Mouse (Mus musculus): ENCODE measurements at regions not wholly inside any gene's neighbourhood (a gene's known extent, or its start where the extent isn't known, plus 50 kb on each side); places are given as distances from the start of the nearest gene placed in this dataset.

DNA sequence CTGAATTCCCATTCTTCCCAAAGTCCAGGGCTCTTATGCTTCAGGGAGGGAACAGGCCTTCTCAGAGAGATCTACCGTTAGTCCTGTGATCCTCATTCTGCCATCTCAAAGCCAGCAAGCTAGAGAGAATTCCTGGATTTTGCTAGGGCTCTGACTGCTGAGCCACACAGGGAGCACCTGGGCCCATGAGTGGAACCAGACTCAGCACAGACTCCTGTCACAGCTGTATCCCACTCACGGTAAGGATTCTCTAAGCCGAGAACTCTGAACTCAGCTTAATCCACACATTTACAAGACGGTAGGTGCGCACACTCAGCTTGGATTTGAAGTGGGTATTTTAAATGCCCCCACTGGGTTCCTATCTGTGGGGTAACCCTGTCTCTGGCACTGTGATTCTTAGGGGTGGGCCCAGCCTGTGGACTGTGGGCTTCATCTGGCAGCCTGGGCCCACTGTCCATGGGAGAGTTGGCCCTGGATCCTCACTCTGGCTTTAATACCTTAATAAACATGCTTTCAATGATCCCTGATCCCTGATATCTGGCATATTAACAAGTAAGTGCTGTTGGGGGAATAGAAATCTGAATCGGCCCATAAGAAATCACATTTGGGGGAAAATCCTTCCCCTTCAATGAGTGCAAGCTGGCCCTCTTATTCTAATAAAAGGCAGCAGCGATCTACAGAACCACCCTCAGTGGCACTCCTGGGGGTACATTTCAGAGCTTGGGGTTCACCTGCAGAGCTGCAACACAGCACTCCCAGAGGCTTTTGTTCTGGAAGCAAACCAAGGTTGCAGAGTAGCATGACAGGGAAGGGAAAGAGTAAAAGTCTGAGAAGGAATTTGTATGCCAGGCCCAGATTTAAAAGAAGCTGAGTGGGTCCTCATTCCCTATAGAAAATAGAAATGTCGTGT lies 491.5 kb upstream of the Mgmt start:
- no peak; the same call in 1 of the 2 replicates for ATAC-seq (ENCODE audit: insufficient number of reproducible peaks, insufficient read depth, low FRiP score, low TSS enrichment)
- no peak overlapping the region for H3K27ac ChIP-seq
- H3K4me1 ChIP-seq = peaks cover 18% of the 10 kb centered on the region
- no peaks in the 10 kb centered on the region for H3K9me3 ChIP-seq
- no peaks in the 10 kb centered on the region for H3K27me3 ChIP-seq
- H3K9ac ChIP-seq = no peak overlapping the region
- no peak overlapping the region for H3K4me2 ChIP-seq (replicated peaks)
- 71% methylated on average over 8 of the region's 8 CpGs for WGBS
- no peak overlapping the region for H3K4me3 ChIP-seq
- H3K36me3 ChIP-seq = no peaks in the 10 kb centered on the region

DNA sequence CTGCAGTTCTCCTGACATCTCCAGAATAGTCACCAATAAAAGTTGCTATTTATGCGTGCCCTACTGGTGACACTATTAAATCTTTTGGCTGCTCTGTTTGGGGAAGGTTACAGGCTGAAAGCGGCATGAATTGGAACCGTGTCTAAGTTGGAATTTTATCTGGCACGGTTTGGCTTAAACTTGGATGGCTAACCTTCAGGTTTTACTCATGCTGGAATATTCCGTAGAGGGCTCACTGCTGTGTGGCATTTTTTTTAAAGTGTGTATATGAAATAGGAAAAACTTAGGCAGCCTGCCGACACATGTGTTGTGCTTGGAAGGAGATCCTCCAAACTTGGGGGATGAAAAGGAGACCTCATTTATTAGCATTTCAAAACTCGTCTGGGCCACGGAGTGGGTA lies 489.0 kb upstream of the Mgmt start:
- peaks cover 18% of the 10 kb centered on the region for H3K4me1 ChIP-seq
- H3K4me2 ChIP-seq (replicated peaks) = no peak overlapping the region
- H3K36me3 ChIP-seq = no peaks in the 10 kb centered on the region
- no peak for ATAC-seq (ENCODE audit: insufficient number of reproducible peaks, insufficient read depth, low FRiP score, low TSS enrichment)
- no peak overlapping the region for H3K4me3 ChIP-seq
- H3K9me3 ChIP-seq = no peaks in the 10 kb centered on the region
- no peaks in the 10 kb centered on the region for H3K27me3 ChIP-seq
- no peak overlapping the region for H3K9ac ChIP-seq
- no peak overlapping the region for H3K27ac ChIP-seq
- WGBS = 60% methylated on average over 8 of the region's 8 CpGs

DNA sequence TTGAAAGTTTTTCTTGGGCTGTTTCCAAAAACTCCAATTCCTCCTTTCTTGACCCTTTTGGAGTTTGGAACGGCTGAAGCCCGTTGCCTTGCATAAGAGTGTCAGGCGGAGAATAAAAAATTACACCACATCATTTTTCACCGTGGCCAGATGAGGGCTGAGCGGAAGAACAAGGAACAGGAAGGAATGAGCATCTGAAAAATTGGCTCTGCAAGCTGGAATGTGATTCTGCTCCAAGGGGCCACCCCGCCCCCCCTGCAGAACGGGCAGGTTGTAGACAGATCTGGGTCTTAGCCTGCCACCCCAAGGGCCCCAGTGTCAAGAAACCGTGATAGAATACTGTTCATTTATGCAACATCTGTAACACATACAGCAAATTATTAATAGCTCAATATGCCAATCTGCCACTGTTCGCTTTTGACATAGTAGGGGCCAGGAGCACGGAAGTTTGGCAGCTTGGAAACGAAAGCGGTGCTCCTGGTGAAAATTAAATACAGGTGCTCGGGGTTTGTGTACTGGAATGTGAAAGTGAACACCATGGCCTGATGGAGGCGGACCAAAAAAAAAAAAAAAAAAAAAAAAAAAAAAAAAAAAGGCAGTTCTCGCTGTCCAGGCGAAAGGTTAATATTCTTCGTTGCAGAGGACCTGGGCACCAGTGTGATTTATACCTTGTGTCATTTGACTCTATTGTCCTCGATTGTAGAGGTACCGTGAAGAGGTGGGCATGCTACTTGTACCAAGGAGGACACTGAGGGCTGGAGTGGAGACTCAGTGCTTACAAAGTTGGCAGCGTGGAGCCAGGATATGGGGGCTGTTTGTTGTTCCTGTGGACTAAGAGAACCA lies 487.9 kb upstream of the Mgmt start:
- ATAC-seq (ENCODE audit: insufficient number of reproducible peaks, insufficient read depth, low FRiP score, low TSS enrichment) = peak; percentile 64; the same call in 1 of the 2 replicates
- no peak overlapping the region for H3K4me3 ChIP-seq
- 19% methylated on average over 20 of the region's 20 CpGs for whole genome bisulfite sequencing

DNA sequence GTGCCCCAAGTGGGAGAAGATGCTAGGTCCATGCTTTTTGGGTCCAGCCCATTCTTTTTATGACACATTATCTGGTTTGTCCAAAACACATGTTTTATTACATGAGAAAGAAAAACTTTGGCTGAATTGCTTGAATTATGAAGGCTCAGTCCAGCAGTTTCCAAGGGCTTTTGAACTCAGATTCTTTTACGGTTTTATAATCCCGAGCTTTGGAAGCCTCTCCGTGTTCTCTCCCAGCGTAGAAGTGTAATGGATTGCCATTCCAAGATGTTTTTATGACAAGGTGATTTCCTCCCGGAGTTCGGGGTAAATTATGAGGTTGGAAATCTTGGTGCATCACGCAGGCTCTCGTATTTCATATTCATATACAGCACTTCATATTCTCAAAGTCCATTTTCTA lies 479.6 kb upstream of the Mgmt start:
- Histone ChIP-seq H3K4me1 (0 out of 2 replicates have a peak, but pooled peaks cover 9% of the 10 kb centered on the region), H3K27ac (no peak overlapping the region), H3K9me3 (no peaks in the 10 kb centered on the region), H3K27me3 (peaks cover 3% of the 10 kb centered on the region; the same call in 1 of the 2 replicates), H3K4me3 (no peak overlapping the region), H3K4me2 (replicated peaks) (no peak overlapping the region), H3K36me3 (no peaks in the 10 kb centered on the region), H3K9ac (no peak overlapping the region)
- WGBS = 84% methylated on average over 8 of the region's 8 CpGs
- no peak for ATAC-seq (ENCODE audit: insufficient number of reproducible peaks, insufficient read depth, low FRiP score, low TSS enrichment)

More for the DNA sequence above, 487.9 kb upstream of the Mgmt start:
- Histone ChIP-seq H3K9ac (no peak overlapping the region), H3K9me3 (no peaks in the 10 kb centered on the region), H3K27me3 (no peaks in the 10 kb centered on the region), H3K4me2 (replicated peaks) (peak overlapping the region; percentile 29), H3K36me3 (no peaks in the 10 kb centered on the region), H3K27ac (0 out of 2 replicates have a peak overlapping the region, but pooled peaks have one; percentile 47), H3K4me1 (peaks cover 18% of the 10 kb centered on the region)

DNA sequence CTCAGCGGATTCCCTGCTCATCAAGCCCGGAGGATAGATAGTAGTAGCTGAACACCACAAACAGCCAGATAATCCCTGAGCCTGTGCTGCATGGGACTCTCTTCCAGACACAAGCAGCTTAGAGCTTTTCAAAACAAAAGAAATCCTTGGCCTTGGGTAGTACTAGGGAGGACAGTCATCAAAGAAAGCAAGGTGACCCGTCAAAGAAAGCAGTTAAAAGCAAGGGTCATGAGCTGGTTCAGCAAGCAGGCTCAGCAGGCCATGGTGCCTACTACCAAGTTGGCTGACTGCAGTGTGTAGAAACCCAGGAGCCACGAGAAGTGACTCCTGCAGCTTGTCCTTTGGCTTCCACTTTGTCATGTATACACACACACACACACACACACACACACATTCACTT lies 477.1 kb upstream of the Mgmt start:
- H3K4me1 ChIP-seq = peaks cover 15% of the 10 kb centered on the region
- no peak overlapping the region for H3K9ac ChIP-seq
- H3K36me3 ChIP-seq = no peaks in the 10 kb centered on the region
- ATAC-seq (ENCODE audit: insufficient number of reproducible peaks, insufficient read depth, low FRiP score, low TSS enrichment) = no peak
- no peaks in the 10 kb centered on the region for H3K9me3 ChIP-seq
- H3K4me2 ChIP-seq (replicated peaks) = no peak overlapping the region
- H3K27ac ChIP-seq = no peak overlapping the region
- H3K27me3 ChIP-seq = peaks cover 3% of the 10 kb centered on the region; the same call in 1 of the 2 replicates
- no peak overlapping the region for H3K4me3 ChIP-seq
- WGBS = 53% methylated on average over 4 of the region's 4 CpGs

DNA sequence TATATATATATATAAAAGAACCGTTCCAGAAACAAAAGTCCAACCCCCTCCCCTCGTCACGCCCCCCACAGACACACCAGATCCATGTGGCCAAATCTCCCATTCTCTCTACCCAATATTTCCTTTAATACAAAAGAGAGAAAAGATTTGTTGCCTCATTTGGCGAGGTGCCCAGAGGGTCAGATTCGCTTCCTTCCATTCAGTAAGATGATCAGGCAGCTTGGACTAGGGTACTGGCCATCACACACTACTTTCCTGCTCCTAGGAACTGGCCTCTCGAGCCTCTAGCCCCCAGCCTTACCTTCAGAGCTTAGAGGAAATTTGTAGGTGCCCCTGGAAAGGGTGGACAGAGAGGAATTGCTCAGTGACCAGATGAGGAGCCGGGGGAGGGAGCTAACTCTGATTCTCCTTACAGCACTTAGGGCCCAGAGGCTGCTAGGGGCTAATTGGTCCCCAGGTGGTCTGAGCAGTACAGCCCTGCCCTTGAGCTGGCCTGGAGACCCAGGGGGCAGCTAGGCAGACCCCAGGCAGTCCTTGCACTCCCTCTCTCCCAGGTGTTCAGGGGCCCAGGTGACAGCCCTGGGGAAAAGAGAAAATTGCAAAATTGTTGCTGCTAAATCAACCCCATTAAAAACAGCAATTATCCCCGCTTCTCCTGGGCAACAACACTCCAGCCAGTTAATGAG lies 470.4 kb upstream of the Mgmt start:
- peaks cover 6% of the 10 kb centered on the region; the same call in 1 of the 2 replicates for H3K27me3 ChIP-seq
- H3K4me3 ChIP-seq = no peak overlapping the region
- ATAC-seq (ENCODE audit: insufficient number of reproducible peaks, insufficient read depth, low FRiP score, low TSS enrichment) = no peak
- no peak overlapping the region for H3K4me2 ChIP-seq (replicated peaks)
- no peaks in the 10 kb centered on the region for H3K9me3 ChIP-seq
- H3K27ac ChIP-seq = no peak overlapping the region
- H3K9ac ChIP-seq = no peak overlapping the region
- 47% methylated on average over 8 of the region's 8 CpGs for WGBS
- H3K36me3 ChIP-seq = no peaks in the 10 kb centered on the region
- peaks cover 11% of the 10 kb centered on the region for H3K4me1 ChIP-seq

DNA sequence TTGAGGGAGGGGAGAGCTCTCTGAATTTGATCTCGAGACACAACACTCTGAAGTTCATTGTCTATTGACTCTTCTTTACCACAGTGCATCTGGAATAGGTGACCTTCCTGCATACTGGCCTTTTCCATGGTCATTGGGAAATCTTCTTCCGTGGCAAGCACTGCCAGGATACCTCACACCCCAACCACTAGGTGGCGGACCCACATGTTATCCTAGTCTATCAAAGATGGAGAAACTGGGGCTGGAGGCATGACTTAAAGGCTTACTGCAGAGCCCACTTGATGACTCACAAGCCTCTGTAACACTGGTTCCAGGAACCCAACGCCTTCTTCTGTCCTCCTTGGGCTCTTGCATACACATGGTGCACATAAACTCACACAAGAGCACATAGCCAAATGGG lies 467.2 kb upstream of the Mgmt start:
- H3K36me3 ChIP-seq = no peaks in the 10 kb centered on the region
- H3K27ac ChIP-seq = no peak overlapping the region
- no peak overlapping the region for H3K4me2 ChIP-seq (replicated peaks)
- H3K27me3 ChIP-seq = peaks cover 6% of the 10 kb centered on the region; the same call in 1 of the 2 replicates
- H3K4me1 ChIP-seq = peaks cover 13% of the 10 kb centered on the region
- WGBS = 59% methylated on average over 4 of the region's 4 CpGs
- no peak for ATAC-seq (ENCODE audit: insufficient number of reproducible peaks, insufficient read depth, low FRiP score, low TSS enrichment)
- H3K9me3 ChIP-seq = no peaks in the 10 kb centered on the region
- no peak overlapping the region for H3K4me3 ChIP-seq
- H3K9ac ChIP-seq = no peak overlapping the region

DNA sequence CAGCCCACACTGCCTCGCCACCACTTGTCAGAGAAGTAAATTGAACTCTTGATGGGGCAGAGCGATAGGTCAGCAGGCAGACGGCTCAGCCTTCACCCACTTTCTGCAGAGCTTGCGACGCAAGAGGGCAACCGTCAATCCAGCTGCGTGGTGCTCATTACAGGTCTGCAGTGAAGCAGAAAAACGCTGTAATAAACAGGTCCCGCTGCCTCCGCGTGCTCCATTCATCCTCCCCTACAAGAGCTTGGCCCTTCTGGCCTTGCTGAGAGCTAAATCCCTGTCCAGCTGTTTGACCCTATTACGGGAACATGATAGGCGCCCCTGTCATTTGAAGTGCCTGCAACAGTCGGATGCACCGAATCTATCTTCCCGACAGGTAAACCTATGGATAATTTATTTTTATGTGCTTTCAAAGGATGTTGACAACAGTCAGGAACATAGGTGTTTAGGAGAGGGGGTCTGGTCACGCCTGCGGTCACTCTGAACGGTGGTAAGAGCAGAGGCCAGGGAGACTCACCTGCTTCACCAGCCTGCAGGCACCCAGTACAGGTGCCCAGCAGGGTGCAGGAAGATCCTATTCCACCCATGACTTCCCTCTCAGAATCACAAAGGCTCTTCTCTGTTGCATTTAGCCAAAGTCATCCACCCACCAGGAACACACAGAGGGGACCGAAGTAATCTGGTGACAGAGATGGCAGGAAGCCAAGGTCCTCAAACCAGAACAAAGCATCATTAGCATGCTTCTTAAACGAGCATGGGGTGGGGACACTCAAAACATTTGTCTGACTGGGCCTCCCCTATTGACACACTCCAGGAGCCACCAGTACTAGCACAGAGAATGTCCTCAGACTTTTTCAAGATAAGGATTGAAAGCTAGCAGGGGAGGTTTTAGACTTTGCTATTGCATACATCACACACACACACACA lies 464.1 kb upstream of the Mgmt start:
- WGBS = 51% methylated on average over 21 of the region's 21 CpGs

DNA sequence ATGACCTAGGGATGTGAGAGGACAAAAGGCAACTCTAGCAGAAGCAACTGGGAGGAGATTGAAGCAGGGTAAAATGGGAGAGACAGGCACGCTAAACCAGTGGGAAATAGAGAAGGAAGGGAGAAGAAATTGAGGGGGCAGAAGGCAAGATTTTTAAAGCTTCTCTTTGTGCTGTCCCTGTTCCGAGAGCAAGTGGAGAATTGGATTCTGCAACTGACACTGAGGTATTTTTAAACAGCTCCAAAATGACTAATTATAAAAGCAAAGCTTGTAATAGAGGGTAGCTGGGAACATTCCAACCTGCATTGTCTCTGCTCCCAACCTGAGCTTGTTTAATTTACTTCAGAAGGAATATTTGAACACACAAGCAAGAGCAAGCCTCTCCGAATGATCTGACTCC lies 460.7 kb upstream of the Mgmt start:
- 0 out of 2 replicates have a peak, but pooled peaks cover 3% of the 10 kb centered on the region for H3K27me3 ChIP-seq
- no peak overlapping the region for H3K27ac ChIP-seq
- no peaks in the 10 kb centered on the region for H3K9me3 ChIP-seq
- H3K4me2 ChIP-seq (replicated peaks) = no peak overlapping the region
- H3K4me1 ChIP-seq = peaks cover 14% of the 10 kb centered on the region
- H3K9ac ChIP-seq = no peak overlapping the region
- no peak for ATAC-seq (ENCODE audit: insufficient number of reproducible peaks, insufficient read depth, low FRiP score, low TSS enrichment)
- H3K4me3 ChIP-seq = no peak overlapping the region
- 76% methylated on average over 3 of the region's 3 CpGs for WGBS
- H3K36me3 ChIP-seq = no peaks in the 10 kb centered on the region

More for the DNA sequence above, 464.1 kb upstream of the Mgmt start:
- no peaks in the 10 kb centered on the region for H3K36me3 ChIP-seq
- H3K4me2 ChIP-seq (replicated peaks) = no peak overlapping the region
- 0 out of 2 replicates have a peak, but pooled peaks cover 6% of the 10 kb centered on the region for H3K27me3 ChIP-seq
- H3K9me3 ChIP-seq = no peaks in the 10 kb centered on the region
- ATAC-seq (ENCODE audit: insufficient number of reproducible peaks, insufficient read depth, low FRiP score, low TSS enrichment) = no peak
- no peak overlapping the region for H3K27ac ChIP-seq
- peaks cover 14% of the 10 kb centered on the region for H3K4me1 ChIP-seq
- no peak overlapping the region for H3K4me3 ChIP-seq
- no peak overlapping the region for H3K9ac ChIP-seq

DNA sequence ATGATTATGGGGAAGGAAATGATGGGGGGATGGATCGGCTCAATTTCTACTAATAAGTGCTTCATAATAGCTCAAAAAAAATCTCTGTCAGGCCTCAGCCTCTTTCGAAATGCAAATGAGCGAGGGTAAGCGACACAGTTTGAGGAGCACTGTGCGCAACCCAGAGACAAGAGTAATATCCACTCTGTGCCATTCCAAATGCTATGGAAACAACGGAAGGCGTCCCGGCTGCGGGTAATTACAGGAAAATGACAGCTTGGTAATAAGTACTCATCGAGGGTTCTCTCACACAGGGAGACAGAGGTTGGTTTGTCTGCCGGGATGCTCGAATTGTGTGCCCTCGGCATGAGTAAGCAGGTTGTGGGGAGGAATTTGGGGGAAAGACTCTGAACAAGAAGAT lies 459.9 kb upstream of the Mgmt start:
- Histone ChIP-seq H3K4me3 (no peak overlapping the region), H3K4me1 (peaks cover 14% of the 10 kb centered on the region), H3K9ac (no peak overlapping the region), H3K27me3 (no peaks in the 10 kb centered on the region), H3K9me3 (no peaks in the 10 kb centered on the region), H3K27ac (no peak overlapping the region), H3K4me2 (replicated peaks) (no peak overlapping the region), H3K36me3 (no peaks in the 10 kb centered on the region)
- ATAC-seq (ENCODE audit: insufficient number of reproducible peaks, insufficient read depth, low FRiP score, low TSS enrichment) = no peak
- WGBS = 76% methylated on average over 13 of the region's 13 CpGs
